Mouse (Mus musculus) telencephalon, adult 2 months (tissue): ENCODE results near the gene Ttll1.
"Not testable (repeated sequence)": the region's sequence is repeated elsewhere in the genome, so short reads cannot be mapped to it uniquely, and the experiment has no call there.

Experiments used
- DNase-seq: peaks from one replicate; pipeline ENCODE4 v3.0.0-alpha.2; 2011; ENCODE audit warnings: low read depth, low spot score

Gene Ttll1

DNA sequence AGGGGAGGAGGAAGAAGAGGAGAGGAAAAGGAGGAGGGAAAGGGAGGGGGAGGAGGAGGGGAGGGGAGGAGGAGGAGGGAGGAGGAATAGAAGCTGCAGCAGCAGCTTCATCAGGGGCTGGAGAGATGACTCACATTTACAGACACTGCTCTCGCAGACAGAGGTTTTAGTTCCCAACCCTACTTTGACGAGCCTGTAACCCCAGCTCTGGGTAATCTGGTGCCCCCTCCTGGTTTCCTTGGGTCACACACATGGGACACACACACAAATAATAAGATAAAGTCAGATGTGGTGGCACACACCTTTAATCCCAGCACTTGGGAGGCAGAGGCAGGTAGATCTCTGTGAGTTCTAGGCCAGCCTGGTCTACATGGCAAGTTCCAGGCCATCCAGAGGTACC, 27.2 kb downstream of the Ttll1 start:
- DNase-seq, result no peak

DNA sequence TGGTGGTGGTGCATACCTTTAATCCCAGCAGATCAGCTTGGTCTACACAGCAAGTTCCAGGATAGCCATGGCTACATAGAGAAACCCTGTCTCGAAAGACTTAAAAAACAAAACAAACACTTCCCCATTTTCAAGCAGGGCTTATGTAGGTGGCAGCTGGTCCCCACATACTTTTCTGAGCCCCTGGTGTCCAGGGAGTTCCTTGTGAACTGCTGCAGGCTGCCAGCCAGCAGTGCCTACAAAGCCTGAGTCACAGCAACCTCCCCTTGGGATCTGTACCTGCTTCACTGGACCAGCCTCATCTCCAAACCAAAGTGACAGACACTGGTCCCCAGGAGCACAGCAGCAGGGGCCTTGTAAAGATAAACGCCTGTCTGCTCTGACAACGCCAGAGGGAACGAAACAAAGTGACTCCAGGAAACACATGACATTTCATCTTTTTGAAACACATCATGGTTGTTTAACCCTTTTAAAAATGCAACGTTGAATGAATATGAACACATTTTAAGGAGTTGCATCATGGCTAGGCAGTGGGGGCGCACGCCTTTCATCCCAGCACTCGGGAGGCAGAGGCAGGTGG, 28.0 kb downstream of the Ttll1 start:
- DNase-seq, result no peak

DNA sequence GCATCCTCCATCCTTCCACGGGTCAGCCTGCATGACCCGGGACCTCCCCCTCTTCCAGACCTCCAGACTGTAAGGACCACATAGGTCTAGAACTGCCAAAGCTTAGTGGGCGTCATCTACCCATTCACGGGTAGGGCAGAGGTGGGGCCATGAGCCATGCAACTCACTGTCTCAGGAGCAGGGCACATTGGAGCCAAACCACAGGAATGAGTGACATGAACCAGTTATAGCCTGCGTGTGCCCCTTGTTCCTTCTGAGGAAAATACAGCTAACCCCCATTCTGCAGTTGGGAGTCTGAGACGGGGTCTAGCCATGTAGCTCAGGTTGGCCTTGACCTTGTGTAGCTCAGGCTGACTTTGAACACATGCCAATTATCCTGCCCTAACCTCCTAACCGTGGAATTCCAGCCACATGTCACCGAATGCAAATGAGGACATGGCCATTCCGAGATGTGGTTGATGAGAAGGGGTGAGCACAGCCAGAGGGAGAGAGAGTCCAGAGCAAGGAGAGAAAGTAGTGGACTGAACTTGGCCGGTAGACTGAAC, 29.4 kb downstream of the Ttll1 start:
- DNase-seq, result no peak

DNA sequence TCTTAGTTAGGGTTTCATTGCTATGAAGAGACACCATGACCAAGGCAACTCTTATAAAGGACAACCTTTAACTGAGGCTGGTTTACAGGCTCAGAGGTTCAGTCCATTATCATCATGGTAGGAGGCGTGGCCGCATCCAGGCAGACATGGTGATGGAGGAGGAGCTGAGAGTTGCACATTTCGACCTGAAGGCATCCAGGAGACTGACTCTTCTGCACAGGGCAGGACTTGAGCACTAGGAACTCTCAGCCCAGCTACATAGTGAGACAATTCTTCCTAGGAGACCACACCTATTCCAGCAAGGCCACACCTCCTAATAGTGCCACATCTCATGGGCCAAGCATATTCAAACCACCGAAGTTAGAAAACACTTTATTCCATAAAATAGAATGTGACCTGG, 30.9 kb downstream of the Ttll1 start:
- DNase-seq, result no peak

DNA sequence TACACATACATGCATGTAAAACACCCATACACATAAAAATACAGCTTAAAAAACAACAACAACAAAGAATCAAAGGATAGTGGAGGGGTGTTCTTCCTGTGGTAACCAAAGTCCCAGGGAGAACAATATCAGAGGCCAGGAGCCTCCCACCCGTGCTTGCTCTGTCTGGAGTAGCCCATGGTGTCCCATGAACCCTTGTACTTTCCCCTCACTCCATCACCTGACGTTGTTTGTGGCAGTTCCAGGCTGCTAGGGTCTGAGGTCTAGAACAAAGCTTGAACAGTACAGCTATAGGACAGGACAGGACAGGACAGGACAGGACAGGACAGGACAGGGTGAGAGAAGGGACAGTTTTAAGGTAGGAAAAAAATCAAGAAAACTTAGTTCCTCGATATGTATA, 32.6 kb downstream of the Ttll1 start:
- no peak for DNase-seq

DNA sequence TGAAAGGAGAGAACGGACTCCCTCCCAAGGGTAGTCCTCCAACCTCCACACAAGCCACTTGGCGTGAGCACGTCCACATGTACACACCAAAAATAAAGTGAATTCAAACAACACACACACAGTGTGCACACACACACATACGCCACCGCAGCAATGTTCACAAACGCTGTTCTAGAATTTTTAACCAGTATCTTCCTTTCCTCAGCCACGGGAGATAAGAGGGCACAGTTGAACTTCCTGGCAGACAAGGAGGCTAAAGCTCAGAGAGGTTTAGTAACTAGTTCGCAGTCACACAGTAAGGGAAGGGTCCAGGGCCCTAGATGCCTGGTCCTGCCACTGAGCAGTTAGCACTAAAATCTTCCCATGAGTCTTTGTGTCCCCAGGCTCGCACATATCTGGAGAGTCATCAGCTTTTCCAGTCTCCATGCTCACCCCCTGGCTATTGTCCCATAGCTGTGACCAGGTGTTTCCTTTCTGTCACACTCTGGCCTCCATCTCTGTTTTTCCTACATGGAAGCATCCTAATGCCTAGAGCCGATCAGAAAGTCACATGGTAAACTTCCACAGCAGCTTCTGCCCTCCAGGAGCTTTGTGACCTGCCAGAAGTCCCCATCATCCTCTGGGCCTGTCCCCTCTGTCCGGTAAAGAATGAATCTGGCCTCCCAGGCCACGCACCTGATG, 34.0 kb downstream of the Ttll1 start:
- no peak for DNase-seq

DNA sequence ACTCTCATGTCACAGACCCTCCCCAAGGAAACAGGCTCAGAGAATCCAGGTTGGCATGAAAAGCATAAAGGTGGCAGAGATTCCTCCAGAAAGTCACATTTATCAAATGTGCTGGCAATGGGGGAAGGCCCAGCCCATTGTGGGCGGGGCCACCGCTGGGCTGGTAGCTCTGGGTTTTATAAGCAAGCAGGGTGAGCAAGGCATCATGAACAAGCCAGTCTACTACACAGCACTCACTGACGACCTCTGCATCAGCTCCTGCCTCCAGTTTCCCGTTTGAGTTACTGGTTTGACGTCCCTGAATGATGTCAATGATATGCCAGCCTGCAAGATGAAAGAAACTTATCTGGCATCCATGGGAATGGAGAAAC, 36.2 kb downstream of the Ttll1 start:
- no peak for DNase-seq

DNA sequence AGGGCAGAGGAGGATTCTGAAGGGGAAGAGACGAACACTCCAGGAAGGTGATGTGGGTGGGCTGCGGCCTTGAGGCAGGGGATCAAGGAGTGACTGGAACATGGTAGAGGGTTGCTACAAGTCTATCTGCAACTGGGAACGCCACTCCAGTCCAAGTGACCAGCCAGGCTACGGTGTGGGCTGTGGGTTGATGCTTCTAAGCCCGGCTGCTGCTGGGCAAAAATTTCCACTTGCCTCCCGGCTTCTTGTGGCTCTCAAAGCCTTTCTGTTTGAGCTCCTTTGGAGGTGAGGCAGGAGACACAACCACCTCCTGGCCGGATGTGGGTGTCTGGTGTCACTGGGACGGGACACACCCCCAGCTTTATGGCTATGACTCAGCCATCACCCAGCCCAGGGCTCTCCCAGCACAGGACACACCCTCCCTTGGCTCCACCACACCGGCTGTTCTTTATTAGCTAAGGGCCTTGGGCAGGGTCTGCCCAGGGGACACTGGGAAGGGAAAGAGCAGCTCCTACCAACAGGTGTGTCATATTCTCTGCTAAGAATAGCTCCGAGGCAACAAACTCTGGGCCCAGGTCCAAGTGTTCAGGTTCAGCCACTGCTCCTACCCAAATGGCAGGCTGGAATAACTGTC, 36.7 kb downstream of the Ttll1 start:
- DNase-seq, result no peak

DNA sequence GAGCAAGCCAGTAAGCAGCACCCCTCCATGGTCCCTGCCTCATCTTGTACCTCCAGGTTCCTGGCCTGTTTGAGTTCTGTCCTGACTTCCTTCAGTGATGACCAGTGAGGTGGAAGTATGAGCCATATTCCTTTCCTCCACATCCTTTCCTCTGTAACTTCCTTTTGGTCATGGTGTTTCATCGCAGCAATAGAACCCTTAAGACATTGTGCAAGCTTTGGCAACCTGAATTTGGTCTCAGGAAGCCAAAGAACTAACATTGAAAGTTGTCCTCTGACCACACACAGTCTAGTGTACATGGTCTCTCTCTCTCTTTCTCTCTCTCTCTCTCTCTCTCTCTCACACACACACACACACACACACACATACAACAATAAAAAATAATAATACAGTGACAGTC, 37.4 kb downstream of the Ttll1 start:
- DNase-seq, result no peak

DNA sequence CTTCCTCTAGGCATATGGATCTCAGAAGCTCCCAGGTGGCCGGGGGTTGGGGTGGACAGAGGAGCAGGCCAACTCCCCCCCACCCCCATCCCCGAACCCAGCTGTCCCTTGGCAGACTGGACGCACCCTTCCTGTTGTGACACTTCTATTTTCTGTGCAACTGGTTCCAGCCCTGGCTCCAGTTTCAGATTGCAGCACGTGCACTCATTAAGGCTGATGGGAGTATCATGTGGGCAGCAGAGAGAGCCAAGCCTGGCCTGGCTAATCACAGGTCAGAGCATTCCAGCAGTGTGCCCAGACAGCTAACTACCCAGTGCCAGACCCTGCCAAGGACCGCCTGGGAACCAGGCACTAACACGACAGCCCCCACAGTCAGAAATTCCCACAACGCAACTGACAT, 39.2 kb downstream of the Ttll1 start:
- DNase-seq, result no peak

DNA sequence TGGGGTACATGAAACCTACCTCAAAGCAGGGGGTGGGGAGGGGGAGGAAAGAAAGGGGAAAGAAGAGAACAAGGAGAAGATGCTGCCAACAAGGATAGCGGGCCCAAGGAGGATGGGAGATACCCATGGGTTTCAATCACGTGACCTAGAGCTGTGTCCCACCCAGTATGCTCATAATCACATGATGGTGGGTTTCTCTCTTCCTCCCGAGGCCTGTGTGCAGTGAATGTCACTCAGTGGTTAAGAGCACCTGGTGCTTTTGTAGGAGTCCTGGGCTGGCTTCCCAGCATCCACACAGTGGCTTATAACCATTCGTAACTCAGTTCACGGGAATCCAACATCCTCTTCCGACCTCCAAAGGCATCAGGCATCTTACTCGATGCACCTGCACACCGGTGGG, 40.2 kb downstream of the Ttll1 start:
- DNase-seq, result no peak

DNA sequence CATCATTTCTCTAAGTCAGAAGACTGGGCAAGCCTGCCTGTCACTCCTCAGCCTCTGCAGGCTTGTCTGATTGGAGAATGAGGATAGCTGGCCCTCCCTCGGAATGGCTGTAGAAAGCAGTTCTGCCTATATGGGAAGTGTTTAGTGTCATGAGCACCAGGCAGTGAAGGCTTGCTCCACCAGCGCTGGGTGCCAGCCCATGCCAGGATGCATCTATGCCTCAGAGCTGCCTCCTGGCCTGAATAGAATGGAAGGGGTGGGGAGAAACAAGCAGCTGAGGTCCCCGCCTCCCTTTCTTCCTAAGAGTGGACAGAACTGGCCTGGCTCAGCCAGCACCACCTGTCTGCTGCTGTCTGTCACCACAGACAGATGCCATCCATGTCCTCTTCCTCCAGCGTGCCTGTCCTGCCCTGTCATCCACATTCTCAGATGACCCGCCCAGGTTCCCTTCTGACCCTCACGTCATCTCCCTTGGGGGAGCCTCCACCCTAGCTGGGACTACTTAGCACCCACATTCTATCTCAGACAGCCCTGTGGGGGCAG, 41.3 kb downstream of the Ttll1 start:
- DNase-seq, result no peak

DNA sequence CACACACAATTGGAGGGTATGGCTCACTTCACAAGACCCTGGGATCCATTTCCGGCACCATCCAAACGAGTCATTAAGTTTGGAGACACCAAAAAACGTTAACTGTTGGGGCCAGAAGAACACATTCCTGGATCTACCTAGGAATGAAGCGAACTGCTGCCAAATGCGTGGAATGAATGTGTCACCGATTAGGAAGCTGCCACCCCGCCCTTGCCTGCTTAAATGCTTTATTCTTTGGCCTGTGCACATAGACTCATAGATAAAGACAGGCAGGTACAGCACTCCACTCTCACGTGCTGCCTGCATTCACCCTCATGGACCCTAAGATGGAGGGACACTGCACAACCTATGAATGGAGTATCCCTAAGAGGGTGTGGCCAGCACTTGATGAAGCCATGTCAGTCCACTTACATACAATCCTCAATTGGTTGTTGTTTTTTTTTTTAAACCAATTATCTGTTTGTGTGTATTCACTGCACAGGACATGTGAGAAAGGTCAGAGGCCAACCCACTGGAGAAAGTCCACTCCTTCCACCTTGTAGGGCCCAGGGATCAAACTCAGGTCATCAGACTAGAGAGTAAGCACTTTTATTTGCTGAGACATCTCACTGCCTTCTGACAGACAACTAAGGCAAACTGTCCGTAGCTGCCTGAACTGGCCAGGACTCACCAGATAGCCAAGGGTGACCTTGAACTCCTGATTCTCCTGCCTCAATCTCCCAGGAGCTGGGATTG, 43.3 kb downstream of the Ttll1 start:
- DNase-seq, result no peak

DNA sequence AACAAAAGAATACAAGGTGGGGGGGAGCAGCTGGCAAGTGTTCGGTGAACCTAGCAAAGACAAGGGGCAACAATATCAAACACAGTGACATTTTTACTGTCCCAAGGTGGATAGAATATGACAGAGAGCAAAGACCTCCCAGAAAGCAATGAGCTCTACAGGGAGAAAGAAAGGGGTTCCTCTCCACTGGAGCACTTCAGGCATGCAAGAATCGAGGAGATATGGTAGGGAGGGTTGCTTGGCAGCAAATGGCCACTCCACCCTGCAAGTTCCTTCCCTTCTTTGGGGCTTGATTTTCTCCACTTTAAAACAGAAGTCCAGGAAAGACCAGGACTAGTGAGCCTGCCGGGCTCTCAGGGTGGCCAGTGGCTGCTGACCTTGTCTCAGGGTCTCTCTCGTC, 44.4 kb downstream of the Ttll1 start:
- DNase-seq, result no peak

DNA sequence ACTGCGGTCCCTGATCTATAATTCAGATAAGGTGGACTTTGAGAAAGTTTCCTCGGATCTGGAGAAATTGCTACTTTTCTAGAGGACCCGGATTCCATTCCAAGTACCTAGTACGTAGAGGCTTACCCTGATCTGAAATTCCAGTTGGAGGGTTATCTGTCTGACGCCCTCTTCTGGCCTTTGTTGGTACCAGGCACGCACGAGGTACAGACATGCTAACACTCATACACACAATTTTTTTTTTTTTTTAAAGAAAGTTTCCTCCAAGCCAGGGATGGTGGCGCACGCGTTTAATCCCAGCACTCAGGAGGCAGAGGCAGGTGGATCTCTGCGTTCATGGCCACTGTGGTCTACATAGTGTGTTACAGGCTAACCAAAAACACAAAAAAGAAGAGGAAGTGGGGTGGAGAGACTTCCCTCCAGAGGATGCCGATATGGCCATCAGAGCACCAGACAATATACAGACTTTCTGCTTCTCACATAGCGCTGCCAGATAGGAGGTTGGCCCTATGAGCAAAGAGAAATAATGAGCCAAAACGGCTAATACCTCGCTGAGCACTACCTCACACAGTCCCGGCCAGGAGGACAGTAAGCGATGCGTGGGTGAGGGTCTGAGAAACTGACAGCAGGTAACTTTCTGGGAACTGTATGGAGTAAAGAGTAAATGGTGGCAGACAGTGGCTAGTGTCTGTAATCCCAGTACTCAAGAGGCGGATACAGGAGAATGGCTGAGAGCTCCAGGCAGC, 45.6 kb downstream of the Ttll1 start:
- no peak for DNase-seq

DNA sequence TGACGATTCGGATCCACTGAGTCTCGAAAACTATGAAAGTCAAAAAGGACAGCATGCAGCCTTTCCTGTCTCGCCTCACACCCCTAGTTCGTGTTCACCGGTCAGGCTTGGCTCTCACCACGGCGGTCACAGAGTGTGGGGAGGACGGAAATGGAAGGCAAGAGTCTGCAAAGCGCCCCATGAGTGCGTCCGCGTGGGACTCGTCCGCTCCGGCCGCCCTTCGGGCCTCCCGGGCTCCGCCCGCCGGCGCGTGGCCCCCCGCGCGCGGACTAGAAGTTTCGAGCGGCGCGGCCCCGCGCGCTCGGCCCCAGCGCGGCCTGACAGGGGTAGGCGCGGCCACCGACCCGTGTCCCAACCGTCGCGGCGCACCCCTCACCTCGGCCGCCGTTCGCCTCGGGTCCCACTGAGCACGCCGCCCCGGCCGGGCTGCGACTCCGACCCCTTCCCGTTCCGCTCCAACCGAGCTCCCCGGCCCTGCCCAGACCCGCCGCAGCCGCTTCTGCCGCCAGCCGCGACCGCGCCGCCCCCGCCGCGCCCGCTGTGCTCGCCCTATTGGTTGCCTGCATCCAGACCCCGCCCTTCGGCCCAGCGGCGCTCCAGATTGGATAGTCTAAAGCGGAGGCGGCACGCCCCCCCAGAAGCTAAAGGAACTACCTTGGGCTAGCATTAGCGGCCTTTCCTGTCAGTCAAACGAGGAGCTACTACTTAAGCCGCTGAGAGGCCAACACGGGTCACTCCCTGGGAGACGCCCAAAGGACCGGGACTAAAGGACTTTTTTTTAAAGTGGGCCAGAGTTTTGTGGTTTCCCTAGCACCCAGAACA, 46.4 kb downstream of the Ttll1 start, which contains the start of gene Pacsin2:
Pacsin2 (minus strand) TSS at position 524 of the 822 bp plus-strand sequence.
- peak; percentile 89 for DNase-seq

DNA sequence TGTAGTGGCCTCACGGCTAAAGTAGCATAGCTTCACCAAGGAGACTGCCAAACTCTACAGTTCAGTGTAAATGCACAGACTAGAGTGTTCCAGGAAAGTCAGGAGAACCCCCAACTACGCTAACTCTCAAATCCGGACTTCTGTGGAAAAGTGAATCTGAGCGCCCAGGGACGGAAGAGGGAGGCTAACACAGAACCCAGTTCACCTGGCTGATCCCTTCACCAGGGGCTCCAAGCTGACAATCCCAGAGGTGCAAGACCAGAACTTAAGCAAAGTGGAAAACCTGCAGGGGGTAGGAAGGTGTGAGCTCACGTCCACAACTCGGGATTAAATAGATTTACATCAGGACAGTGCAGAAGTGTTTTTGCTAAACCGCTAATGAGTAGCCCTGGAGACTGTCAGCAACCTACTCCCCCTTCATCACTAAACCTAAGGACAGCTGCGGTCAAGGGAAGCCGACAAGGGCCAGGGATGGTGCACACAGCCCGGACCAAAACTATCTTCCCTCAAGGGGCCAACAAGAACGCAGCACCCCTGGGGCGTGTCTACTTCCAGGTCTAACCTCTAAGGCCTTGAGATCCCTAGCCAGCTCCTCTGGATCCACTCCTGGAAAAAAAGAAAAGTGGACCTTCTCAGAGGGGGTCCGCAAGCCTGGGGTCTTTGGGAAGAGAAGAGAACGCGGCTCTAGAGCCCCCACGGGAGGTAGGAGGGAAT, 47.2 kb downstream of the Ttll1 start:
- no peak for DNase-seq

DNA sequence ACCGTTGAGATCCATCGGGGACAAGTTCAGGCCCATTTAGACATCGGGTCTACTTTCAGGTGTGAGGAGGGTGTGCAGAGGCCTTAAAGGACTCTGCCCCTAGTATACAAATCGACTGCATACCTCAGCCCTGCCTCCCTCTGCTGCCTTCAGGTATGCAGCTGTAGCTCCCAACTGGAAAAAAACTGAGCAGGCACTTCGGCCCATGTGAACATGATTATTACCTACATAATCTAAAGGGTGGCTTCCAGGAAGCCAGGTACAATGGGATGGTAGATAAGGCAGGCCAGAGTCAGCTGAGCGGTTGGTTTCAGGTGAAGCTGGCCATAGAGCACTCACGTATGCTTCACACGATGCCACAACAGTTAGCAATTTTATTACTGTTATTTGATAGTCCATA, 48.3 kb downstream of the Ttll1 start:
- DNase-seq, result not testable (repeated sequence)

DNA sequence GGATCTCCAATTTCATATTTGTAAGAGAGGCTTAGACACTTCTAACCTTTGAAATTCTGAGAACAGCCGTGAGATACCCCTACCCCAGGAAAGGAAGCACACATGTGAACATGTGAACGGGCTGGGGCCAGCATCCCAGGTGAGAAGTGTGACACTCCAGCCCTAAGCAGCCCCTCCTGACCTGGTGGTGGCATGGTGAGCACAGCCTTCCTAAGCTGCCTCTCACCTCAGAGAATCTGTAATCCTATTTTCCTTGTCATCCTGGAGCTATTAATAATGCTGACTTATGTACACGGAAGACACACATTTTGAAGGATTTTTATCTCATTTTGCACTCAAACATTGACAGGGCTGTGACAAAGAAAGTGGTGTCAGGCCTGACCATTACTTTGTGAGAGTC, 49.8 kb downstream of the Ttll1 start:
- no peak for DNase-seq

DNA sequence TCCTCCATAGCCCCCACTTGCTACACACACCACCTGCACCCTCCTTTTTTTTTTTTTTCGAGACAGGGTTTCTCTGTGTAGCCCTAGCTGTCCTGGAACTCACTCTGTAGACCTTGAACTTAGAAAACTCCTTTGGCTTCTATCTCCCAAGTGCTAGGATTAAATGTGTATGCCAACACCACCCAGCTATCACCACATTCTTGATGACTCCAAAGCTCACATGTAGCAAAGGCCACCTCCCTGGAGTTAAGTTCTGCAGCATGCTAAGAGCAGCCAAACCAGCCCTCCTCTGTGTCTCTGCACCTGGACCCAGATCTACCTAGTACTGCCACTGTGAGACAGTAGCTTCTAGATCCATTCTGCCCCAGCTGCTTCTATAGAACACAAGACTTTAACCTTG, 53.2 kb downstream of the Ttll1 start:
- DNase-seq, result no peak
